Mouse (Mus musculus) left cerebral cortex, adult 8-10 months (tissue): ENCODE data around the gene Nhlh2. TPM values are rescaled to one million over a fixed set of nuclear protein-coding genes. Genes with fewer than 3 reads are reported as not detected.

Source experiments
- DNase-seq, 2 experiments: peaks; one replicate each; pipeline ENCODE4 v3.0.0; 2022; ENCODE audit warnings: low spot score in 2 of 2
- total RNA-seq, 4 experiments: library from RNA; stranded (reverse); gene quantifications; 2 replicates each; pipeline ENCODE4 v1.2.4; 2022

The Nhlh2 gene
- total RNA-seq, 4 experiments from 2014 or later = 0.13 to 0.51 (median 0.21) TPM

- DNase-seq = no peak
Measured at GRCm38 (mm10) chr3:102024981-102025451, 15.1 kb downstream of the Nhlh2 start.

- DNase-seq = peak in 1 of 2 experiments; percentile 10
Measured at GRCm38 (mm10) chr3:102025659-102026058, 15.8 kb downstream of the Nhlh2 start.

- DNase-seq = no peak
Measured at GRCm38 (mm10) chr3:102027880-102028279, 18.0 kb downstream of the Nhlh2 start.

- no peak for DNase-seq
Measured at GRCm38 (mm10) chr3:102037806-102038205, 27.9 kb downstream of the Nhlh2 start.

- DNase-seq = no peak
Measured at GRCm38 (mm10) chr3:102038608-102039007, 28.7 kb downstream of the Nhlh2 start.

- DNase-seq = no peak
Measured at GRCm38 (mm10) chr3:102041632-102042031, 31.8 kb downstream of the Nhlh2 start.

GRCm38 (mm10) chr3:102045071-102045470 is 35.2 kb downstream of the Nhlh2 start:
- no peak for DNase-seq

GRCm38 (mm10) chr3:102047532-102047931 is 37.7 kb downstream of the Nhlh2 start:
- no peak for DNase-seq

GRCm38 (mm10) chr3:102049207-102050104 is 39.6 kb downstream of the Nhlh2 start:
- no peak for DNase-seq

- no peak for DNase-seq
Measured at GRCm38 (mm10) chr3:102052036-102052435, 42.2 kb downstream of the Nhlh2 start.

GRCm38 (mm10) chr3:102053293-102053692 is 43.4 kb downstream of the Nhlh2 start:
- DNase-seq = no peak

- DNase-seq = no peak
Measured at GRCm38 (mm10) chr3:102055878-102056277, 46.0 kb downstream of the Nhlh2 start.

- no peak for DNase-seq
Measured at GRCm38 (mm10) chr3:102060065-102060464, 50.2 kb downstream of the Nhlh2 start.

- DNase-seq = peak in 1 of 2 experiments; percentile 30
Measured at GRCm38 (mm10) chr3:102061923-102062670, 52.2 kb downstream of the Nhlh2 start.

GRCm38 (mm10) chr3:102062671-102063010 is 52.8 kb downstream of the Nhlh2 start:
- DNase-seq = no peak

- no peak for DNase-seq
Measured at GRCm38 (mm10) chr3:102063273-102064120, 53.6 kb downstream of the Nhlh2 start.

GRCm38 (mm10) chr3:102064566-102064965 is 54.7 kb downstream of the Nhlh2 start:
- DNase-seq = no peak
